Mouse (Mus musculus) adrenal gland, postnatal 4 days (tissue): ENCODE measurements at regions not wholly inside any gene's neighbourhood (a gene's known extent, or its start where the extent isn't known, plus 50 kb on each side); places are given as distances from the start of the nearest gene placed in this dataset.

Source experiments
- DNase-seq, 2 experiments: peaks; one replicate each; pipeline ENCODE4 v3.0.0; 2021 to 2022; ENCODE audit warnings: low spot score in 2 of 2, mixed read lengths in 2 of 2

DNA sequence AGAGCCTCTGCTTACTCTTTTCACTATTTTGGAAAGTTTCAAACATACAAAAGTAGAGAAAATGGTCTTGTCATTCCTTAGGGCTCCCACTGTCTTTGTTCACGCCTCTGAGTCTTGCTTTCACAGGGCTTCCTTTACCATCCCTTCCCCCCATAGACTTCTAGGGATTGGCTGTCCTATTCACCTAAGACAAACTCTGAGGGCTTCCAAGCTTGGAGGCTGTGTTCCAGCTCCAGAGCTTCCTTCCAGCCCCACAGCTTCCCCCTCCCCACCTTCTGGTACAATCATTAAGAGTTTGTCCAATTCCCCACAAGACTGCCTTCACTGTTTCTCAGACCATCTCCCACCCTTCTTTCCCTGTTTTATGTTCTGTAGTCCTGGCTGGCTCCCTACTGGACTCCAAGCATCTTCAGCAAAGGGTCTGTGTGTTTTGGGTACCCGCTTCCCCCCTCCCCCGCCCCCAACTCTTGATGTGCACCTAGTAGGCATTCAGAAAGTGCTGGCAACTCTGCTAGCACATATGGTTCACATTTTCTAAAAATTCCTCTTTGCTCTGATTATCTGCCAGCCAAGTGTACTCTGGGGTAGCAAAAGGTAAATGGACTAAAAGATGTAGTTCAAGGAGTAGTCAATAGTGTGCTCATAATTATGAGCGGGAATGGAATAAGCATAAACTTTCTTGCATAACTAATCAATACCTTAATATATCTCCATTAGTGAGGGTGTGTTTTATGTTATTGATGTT lies 344.0 kb downstream of the Slc4a3 start:
- DNase-seq, result no peak

- no peak for DNase-seq
Observed at GRCm38 (mm10) chr1:75890636-75891276, 344.7 kb downstream of the Slc4a3 start.

DNA sequence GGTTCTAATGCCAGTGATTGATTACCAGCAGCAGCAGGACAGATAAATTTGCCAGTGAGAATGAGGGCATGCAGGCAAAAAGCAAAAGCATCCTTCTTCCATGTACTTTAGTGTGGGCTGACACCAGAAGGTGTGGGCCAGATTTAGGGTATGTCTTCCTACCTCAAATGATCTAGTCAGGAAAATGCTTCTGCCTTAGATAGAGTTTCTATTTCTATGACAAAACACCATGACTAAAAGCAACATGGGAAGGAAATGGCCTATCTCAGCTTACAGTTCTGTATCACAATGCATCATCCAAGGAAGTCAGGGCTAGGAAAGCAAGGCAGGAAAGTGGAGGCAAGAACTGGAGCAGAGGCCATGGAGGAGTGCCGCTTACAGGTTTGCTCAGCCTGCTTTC lies 349.5 kb downstream of the Slc4a3 start:
- DNase-seq, result no peak

GRCm38 (mm10) chr1:75901146-75901545 lies 355.1 kb downstream of the Slc4a3 start:
- no peak for DNase-seq

- DNase-seq, result no peak
Observed at GRCm38 (mm10) chr1:75905699-75906470, 359.8 kb downstream of the Slc4a3 start.

DNA sequence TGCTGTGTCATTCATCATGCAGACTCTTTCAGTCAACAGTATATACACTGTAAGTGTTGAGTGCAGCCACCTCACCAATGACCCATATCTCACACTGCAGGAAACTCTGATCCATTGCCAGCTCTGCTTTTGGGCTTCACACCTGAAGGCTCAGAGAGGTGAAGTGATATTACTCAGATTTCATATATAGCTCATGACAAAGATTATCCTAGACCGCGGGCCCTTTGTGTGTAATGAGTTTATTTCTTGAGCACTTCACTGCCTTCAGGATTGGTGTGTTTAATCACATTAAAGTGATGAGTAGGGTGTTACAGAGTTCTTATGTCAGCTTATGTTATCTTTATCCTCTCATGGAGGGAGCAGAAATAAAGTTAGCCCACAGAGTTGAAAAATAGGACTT lies 369.2 kb downstream of the Slc4a3 start:
- DNase-seq, result no peak

DNA sequence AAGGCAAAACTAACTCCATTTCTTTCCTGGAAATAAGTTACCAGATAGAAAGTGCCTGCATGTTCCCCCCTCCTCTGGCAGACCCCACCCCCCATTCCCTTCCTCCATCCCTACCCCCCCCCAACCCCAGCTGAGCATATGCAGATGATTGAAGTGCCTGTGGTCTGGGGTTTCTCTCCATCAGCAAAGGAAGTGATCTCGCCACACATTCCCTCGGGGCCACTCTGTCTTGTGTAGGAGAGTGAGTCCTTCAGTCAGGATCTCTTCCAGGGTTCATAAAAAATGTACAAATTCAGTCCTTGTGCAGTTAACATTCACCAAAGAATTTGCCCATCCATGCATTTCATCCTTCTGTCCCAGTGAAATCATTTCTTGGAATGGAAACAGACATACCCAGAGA lies 370.1 kb downstream of the Slc4a3 start:
- DNase-seq, result no peak

- no peak for DNase-seq
Observed at GRCm38 (mm10) chr1:75919134-75919533, 373.1 kb downstream of the Slc4a3 start.

DNA sequence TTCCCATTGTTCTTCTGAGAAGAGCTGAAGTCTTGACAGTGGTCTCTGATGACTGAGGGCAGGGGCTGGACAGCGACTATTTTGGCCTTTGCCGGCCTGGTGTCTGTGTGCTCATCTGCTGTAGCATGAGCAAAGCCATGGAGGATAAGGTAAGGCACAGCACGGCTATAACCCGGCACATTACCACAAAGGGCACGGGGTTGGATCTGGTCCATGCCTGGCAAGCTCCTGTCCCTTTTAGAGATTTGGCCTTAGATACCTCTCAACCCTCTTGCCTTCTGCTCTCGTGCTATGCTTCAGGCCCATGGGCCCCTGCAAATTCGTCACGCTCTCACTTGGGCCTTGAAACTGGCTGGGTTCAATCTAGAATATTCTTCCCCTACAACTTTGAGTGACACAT lies 379.0 kb downstream of the Slc4a3 start:
- no peak for DNase-seq

DNA sequence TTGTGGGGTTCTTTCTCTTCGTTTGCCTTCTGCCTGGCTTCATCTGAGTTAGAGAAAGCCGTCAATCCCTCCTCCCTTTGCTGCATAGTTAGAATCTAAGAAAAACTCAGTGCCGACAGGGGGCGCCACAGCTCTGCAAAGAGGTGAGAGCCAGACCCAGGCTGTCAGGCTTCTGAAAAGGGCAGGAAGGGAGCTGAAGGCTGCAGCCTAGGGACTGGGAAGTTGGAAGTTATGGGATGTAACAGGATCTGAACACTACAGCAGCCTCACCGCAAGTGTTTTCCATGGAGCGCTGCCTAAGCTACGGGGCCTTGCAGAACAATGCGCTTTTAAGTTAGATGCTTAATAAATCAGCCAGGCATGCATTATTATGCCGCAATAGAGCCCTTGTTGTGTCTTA lies 379.7 kb downstream of the Slc4a3 start:
- DNase-seq, result peak; percentile 77 to 90

- DNase-seq, result no peak
Observed at GRCm38 (mm10) chr1:75931852-75932251, 385.8 kb downstream of the Slc4a3 start.

- DNase-seq, result peak in 1 of 2 experiments; percentile 7
Observed at GRCm38 (mm10) chr1:75933831-75934230, 387.8 kb downstream of the Slc4a3 start.

DNA sequence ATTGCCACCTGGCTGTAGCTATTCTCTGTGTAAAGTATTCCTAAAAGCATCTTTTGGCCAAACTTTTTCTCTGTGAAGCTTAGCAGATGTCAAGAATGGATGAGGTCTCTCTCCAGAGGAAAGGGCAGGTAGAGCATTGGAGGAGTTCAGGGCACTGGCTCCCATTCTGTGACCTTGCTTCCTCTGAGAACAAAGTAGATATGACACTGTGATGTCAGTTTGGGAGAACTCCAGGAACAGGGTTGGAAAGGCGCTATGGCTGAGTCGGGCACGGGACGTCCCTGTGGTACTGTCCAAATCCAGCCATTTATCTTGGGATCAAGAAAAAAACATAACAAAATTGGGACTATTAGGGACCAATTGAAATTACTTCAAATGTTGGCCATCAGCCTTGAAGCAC lies 388.7 kb downstream of the Slc4a3 start:
- DNase-seq, result no peak

GRCm38 (mm10) chr1:75935866-75936265 lies 389.8 kb downstream of the Slc4a3 start:
- no peak for DNase-seq

GRCm38 (mm10) chr1:75936596-75936995 lies 390.5 kb downstream of the Slc4a3 start:
- no peak for DNase-seq

GRCm38 (mm10) chr1:75937331-75937730 lies 391.3 kb downstream of the Slc4a3 start:
- DNase-seq, result no peak

DNA sequence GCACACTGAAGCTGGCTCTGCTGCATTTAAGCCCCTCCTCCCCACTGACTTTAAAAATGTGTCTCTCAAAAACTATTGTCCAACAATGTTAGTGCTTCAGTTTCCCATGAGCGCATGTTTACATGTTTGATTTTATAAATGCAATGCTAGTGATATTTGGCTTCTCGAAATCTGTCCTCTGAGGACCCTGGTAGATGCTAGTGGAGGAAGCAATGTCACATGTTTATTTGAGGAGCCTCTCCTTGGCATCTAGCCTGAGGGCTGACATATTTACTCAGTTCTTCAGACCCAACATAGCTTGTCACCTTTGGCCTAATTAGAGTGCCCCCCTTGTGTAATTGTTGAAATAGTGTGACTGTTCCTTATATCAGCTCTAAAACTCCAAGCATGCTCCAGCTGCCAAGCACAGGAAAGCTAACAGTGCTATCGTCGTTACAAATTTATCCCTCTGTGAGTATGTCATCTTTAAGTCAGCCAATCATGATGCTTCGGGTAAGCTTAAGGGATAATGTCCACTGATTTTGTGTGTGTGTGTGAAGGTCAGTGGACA lies 400.3 kb downstream of the Slc4a3 start:
- DNase-seq, result no peak

- no peak for DNase-seq
Observed at GRCm38 (mm10) chr1:75978203-75978986, 432.3 kb downstream of the Slc4a3 start.

DNA sequence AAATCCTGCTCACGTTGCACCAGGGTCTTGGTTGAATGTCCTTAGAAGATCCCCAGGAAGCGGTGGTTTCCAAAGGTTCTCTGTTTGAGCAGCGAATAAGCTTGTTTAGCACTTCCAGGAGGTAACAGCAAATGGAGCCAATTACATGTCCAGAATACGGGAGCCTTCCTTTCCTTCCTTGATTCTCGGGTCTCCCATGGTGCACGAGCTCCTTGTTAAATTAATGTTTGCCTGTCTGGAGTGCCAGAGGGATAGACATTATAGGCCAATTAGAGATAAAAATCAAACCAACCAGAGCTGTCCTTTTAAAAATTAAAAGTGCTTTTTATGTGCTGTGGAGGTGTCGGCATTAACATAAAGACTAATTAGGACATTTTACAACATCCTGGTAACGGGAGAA lies 437.0 kb downstream of the Slc4a3 start:
- no peak for DNase-seq

DNA sequence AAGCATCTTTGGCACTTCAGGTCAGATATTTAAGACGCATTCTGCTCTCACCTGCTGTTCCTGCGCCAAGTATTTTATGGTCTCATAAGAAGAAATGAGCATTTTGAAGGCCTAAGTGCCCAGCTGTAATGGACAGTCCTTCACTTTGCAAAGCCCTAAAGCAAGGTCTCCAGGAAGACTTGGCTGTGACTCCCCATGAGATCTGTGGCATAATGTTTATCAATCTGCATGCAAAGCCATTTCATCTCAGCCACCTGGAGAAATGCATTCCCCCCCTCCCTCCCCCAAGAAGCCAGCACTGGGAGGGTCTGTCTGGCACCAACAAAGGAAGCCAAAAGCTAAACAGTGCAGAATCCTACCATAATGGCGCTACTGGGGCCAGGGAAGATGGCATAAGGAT lies 437.4 kb downstream of the Slc4a3 start:
- DNase-seq, result no peak

DNA sequence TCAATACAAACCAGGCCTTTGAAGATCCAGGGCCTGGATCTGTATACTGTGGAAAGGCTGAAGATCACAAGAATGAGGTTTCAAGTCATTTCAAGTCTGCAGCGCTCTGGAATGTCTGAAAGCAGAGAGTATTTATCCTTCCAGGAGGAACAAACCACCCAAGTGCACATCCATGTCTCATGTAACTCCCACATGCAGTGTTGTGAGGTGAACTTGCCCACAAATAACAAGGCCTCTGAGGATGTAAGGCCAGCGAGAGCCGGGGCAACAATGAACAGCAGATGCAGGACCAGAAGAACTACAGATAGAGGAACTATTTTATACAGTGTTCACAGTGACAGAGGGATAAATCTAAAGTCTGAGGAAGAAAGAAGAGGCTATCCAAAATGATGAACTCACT lies 442.4 kb downstream of the Slc4a3 start:
- DNase-seq, result no peak
